In genomic region chr1:60343630-60344455, GRCm38 (mm10) we compare ENCODE assay signal across 8 mouse cellular contexts. TPM values are rescaled to one million over a fixed set of nuclear protein-coding genes. Genes with fewer than 3 reads are reported as not detected.
DNase-seq lines count a peak whose midpoint lies in the region; ATAC-seq and TF ChIP-seq lines count a peak whose summit lies in the region.

No protein-coding gene starts in this region.

- H3K36me3 ChIP-seq in intestine, embryonic 14.5 days (ENCODE audit: control insufficient read depth, insufficient read depth, low read length), result 0 out of 2 replicates have a peak, but pooled peaks cover under 1% of the 10 kb centered on the region
- peaks cover 3% of the 10 kb centered on the region; the same call in 1 of the 2 replicates for H3K36me3 ChIP-seq in neural tube, embryonic 12.5 days

- peak overlapping the region; percentile 71 for H3K9ac ChIP-seq in intestine, embryonic 14.5 days (ENCODE audit: low read length)
- peak overlapping the region; percentile 68 for H3K9ac ChIP-seq in neural tube, embryonic 12.5 days

- intact Hi-C loops in gastrocnemius, postnatal 36 days (cut with DNase I), result no loop called here

- DNase-seq in layer of hippocampus, adult 2 months (ENCODE audit: low spot score in 2 of 2), result no peak
- DNase-seq in layer of hippocampus, adult 11-12 months (ENCODE audit: low spot score), result no peak
- DNase-seq in c-Kit-positive CD71-positive TER-119-positive erythroid progenitor cells, embryonic 14.5 days (ENCODE audit: low spot score), result peak; percentile 23
- DNase-seq in intestine, embryonic 14.5 days (ENCODE audit: low spot score), result no peak
- no peak for DNase-seq in gastrocnemius, postnatal 36 days
- DNase-seq in cerebellum, postnatal 36 days, result no peak
- no peak for DNase-seq in ovary, postnatal 14 days (ENCODE audit: low spot score)

- peak; percentile 34 for ATAC-seq in intestine, embryonic 14.5 days (replicated peaks; ENCODE audit: low FRiP score, low TSS enrichment, low read depth)
- ATAC-seq in neural tube, embryonic 12.5 days (ENCODE audit: low FRiP score, low read depth), result peak; percentile 54

- WGBS in intestine, embryonic 14.5 days, result 12% methylated on average over 14 of the region's 14 CpGs
- 11% methylated on average over 14 of the region's 14 CpGs for WGBS in neural tube, embryonic 12.5 days

- no peaks in the 10 kb centered on the region for H3K27me3 ChIP-seq in intestine, embryonic 14.5 days (replicated peaks; ENCODE audit: control insufficient read depth, insufficient read depth, low read length)
- no peaks in the 10 kb centered on the region for H3K27me3 ChIP-seq in neural tube, embryonic 12.5 days (replicated peaks)

- H3K27ac ChIP-seq in layer of hippocampus, adult 2 months, result peak overlapping the region; percentile 96
- H3K27ac ChIP-seq in intestine, embryonic 14.5 days (ENCODE audit: low read depth), result peak overlapping the region; percentile 93
- H3K27ac ChIP-seq in neural tube, embryonic 12.5 days, result no peak overlapping the region

- no peak for TF ChIP-seq CTCF in layer of hippocampus, adult 2 months (conservative IDR thresholded peaks at IDR 0.05)

- no peaks in the 10 kb centered on the region for H3K9me3 ChIP-seq in intestine, embryonic 14.5 days (ENCODE audit: control insufficient read depth, low read length)
- H3K9me3 ChIP-seq in neural tube, embryonic 12.5 days, result no peaks in the 10 kb centered on the region

- peak overlapping the region; percentile 84 for H3K4me2 ChIP-seq in intestine, embryonic 14.5 days (ENCODE audit: low read length)
- H3K4me2 ChIP-seq in neural tube, embryonic 12.5 days (replicated peaks), result peak overlapping the region; percentile 66

- H3K4me3 ChIP-seq in layer of hippocampus, adult 2 months, result peak overlapping the region; percentile 86
- H3K4me3 ChIP-seq in intestine, embryonic 14.5 days (ENCODE audit: low read depth, low read length), result peak overlapping the region; percentile 66
- peak overlapping the region; percentile 66 for H3K4me3 ChIP-seq in neural tube, embryonic 12.5 days

- H3K4me1 ChIP-seq in intestine, embryonic 14.5 days (replicated peaks; ENCODE audit: control insufficient read depth, insufficient read depth, low read length), result peaks cover 10% of the 10 kb centered on the region
- H3K4me1 ChIP-seq in neural tube, embryonic 12.5 days, result no peaks in the 10 kb centered on the region

RNA-seq across cellular contexts. Expression of gene Cyp20a1, which starts 0.7 kb away (rescaled TPM):
- 10 to 100 TPM; 10.9 to 11.4 TPM for total RNA-seq in layer of hippocampus, adult 2 months (2021)
- 12.0 and 18.7 TPM in 2 replicates for polyA plus RNA-seq in intestine, embryonic 14.5 days (2014; fragmentation: Nextera tagmentation; extraction: Ambion mirVana)
- 26.2 and 27.1 TPM in 2 replicates for polyA plus RNA-seq in neural tube, embryonic 12.5 days (2016; fragmentation: Nextera tagmentation; extraction: Ambion mirVana)
- total RNA-seq in gastrocnemius, postnatal 36 days (2021), result 1 to 10 TPM; 4.4 to 5.2 TPM
